Comparison of ENCODE assay signal across 25 mouse cellular contexts in the genomic region with DNA sequence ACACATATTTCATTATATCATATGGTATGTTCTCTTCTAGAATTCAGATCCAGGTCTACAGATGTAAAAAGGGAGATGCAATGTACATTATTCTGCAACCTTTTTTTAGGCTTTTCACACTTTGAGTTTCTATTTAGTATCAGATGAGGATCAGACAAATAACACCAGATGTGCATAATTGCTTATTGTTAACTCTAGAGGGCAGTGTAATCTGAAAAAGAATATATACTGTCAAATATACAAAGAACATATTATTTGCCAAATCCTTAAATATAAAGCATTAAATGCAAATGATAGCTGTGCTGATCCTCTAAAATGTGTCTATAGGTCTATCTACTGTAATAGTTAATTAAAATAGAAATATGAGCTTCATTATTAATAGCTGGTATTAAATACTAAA.
DNase-seq lines count a peak whose midpoint lies in the region; ATAC-seq and TF ChIP-seq lines count a peak whose summit lies in the region.
"Had no signal": no experiment of that assay in that cellular context is flagged by ENCODE, and none has a peak within 500 bp of the region (broad histone marks: within the 10 kb centered on the region; RNA-seq: fewer than 3 reads in every experiment).

No protein-coding gene starts in this region.

- TF ChIP-seq CTCF in forebrain, postnatal 0 days (IDR thresholded peaks at IDR 0.05; ENCODE audit: low read depth) = peak; percentile 15; the same call in 1 of the 2 replicates
- peak; percentile 46 for TF ChIP-seq CTCF in kidney, postnatal 0 days (IDR thresholded peaks at IDR 0.05; ENCODE audit: low read depth)

- no peak overlapping the region for H3K27ac ChIP-seq in forebrain, postnatal 0 days (ENCODE audit: low read depth, low read length)
- H3K27ac ChIP-seq in forebrain, embryonic 13.5 days = no peak overlapping the region
- no peak overlapping the region for H3K27ac ChIP-seq in kidney, postnatal 0 days
- H3K27ac ChIP-seq in kidney, embryonic 16.5 days (ENCODE audit: low read length) = no peak overlapping the region
- H3K27ac ChIP-seq: embryonic facial prominence, embryonic 15.5 days; limb, embryonic 13.5 days; liver, embryonic 12.5 days; stomach, embryonic 15.5 days had no signal

- H3K27me3 ChIP-seq in forebrain, postnatal 0 days (ENCODE audit: insufficient read depth, low read length) = no peaks in the 10 kb centered on the region
- no peaks in the 10 kb centered on the region for H3K27me3 ChIP-seq in forebrain, embryonic 13.5 days
- no peaks in the 10 kb centered on the region for H3K27me3 ChIP-seq in kidney, postnatal 0 days (ENCODE audit: insufficient read depth, low read length)
- H3K27me3 ChIP-seq in kidney, embryonic 16.5 days (ENCODE audit: insufficient read depth, low read length) = no peaks in the 10 kb centered on the region
- H3K27me3 ChIP-seq: embryonic facial prominence, embryonic 15.5 days; limb, embryonic 13.5 days; liver, embryonic 12.5 days; megakaryocyte, embryonic 14.5 days; stomach, embryonic 15.5 days had no signal

- no peak overlapping the region for H3K4me2 ChIP-seq in forebrain, postnatal 0 days (ENCODE audit: low read depth)
- H3K4me2 ChIP-seq in forebrain, embryonic 13.5 days = no peak overlapping the region
- no peak overlapping the region for H3K4me2 ChIP-seq in kidney, postnatal 0 days (ENCODE audit: low read length)
- no peak overlapping the region for H3K4me2 ChIP-seq in kidney, embryonic 16.5 days (replicated peaks; ENCODE audit: low read depth, low read length)
- H3K4me2 ChIP-seq: embryonic facial prominence, embryonic 15.5 days; limb, embryonic 13.5 days; liver, embryonic 12.5 days; stomach, embryonic 15.5 days had no signal

- H3K4me3 ChIP-seq in forebrain, postnatal 0 days (ENCODE audit: low read depth, low read length) = no peak overlapping the region
- H3K4me3 ChIP-seq in forebrain, embryonic 13.5 days = no peak overlapping the region
- no peak overlapping the region for H3K4me3 ChIP-seq in kidney, postnatal 0 days (replicated peaks; ENCODE audit: low read depth, low read length)
- H3K4me3 ChIP-seq in kidney, embryonic 16.5 days (ENCODE audit: low read length) = no peak overlapping the region
- H3K4me3 ChIP-seq: embryonic facial prominence, embryonic 15.5 days; limb, embryonic 13.5 days; liver, embryonic 12.5 days; megakaryocyte, embryonic 14.5 days; stomach, embryonic 15.5 days had no signal

- H3K9ac ChIP-seq in forebrain, postnatal 0 days = no peak overlapping the region
- H3K9ac ChIP-seq in forebrain, embryonic 13.5 days = no peak overlapping the region
- H3K9ac ChIP-seq in kidney, postnatal 0 days (ENCODE audit: low read depth, low read length) = no peak overlapping the region
- H3K9ac ChIP-seq in kidney, embryonic 16.5 days (replicated peaks; ENCODE audit: low read length) = no peak overlapping the region
- H3K9ac ChIP-seq: embryonic facial prominence, embryonic 15.5 days; limb, embryonic 13.5 days; liver, embryonic 12.5 days; stomach, embryonic 15.5 days had no signal

- H3K9me3 ChIP-seq in forebrain, postnatal 0 days (ENCODE audit: low read length) = no peaks in the 10 kb centered on the region
- H3K9me3 ChIP-seq in forebrain, embryonic 13.5 days (replicated peaks) = no peaks in the 10 kb centered on the region
- no peaks in the 10 kb centered on the region for H3K9me3 ChIP-seq in kidney, postnatal 0 days (replicated peaks; ENCODE audit: low read length)
- H3K9me3 ChIP-seq in kidney, embryonic 16.5 days (ENCODE audit: low read length) = no peaks in the 10 kb centered on the region
- H3K9me3 ChIP-seq: embryonic facial prominence, embryonic 15.5 days; G1E; limb, embryonic 13.5 days; liver, embryonic 12.5 days; megakaryocyte, embryonic 14.5 days; stomach, embryonic 15.5 days had no signal

- H3K36me3 ChIP-seq in forebrain, postnatal 0 days (ENCODE audit: insufficient read depth) = no peaks in the 10 kb centered on the region
- no peaks in the 10 kb centered on the region for H3K36me3 ChIP-seq in forebrain, embryonic 13.5 days (ENCODE audit: poor library complexity, severe bottlenecking)
- no peaks in the 10 kb centered on the region for H3K36me3 ChIP-seq in kidney, postnatal 0 days (ENCODE audit: insufficient read depth, low read length)
- H3K36me3 ChIP-seq in kidney, embryonic 16.5 days (ENCODE audit: insufficient read depth, low read length) = no peaks in the 10 kb centered on the region
- H3K36me3 ChIP-seq: embryonic facial prominence, embryonic 15.5 days; G1E; limb, embryonic 13.5 days; liver, embryonic 12.5 days; stomach, embryonic 15.5 days had no signal

- no peak for DNase-seq in forebrain, postnatal 0 days
- DNase-seq in kidney, postnatal 0 days (ENCODE audit: low spot score) = peak; percentile 18
- peak; percentile 13 for DNase-seq in retina, embryonic 14.5 days (ENCODE audit: low spot score)
- DNase-seq in retina, postnatal 1 day = no peak
- DNase-seq in thymus, postnatal 0 days (ENCODE audit: low spot score) = no peak
- DNase-seq: adrenal gland, adult 8-10 months; cerebellum, adult 2 months; cerebellum, postnatal 36 days; gastrocnemius, postnatal 36 days; kidney, adult 2 months; kidney, postnatal 14 days; layer of hippocampus, postnatal 36 days; lung, adult 18-20 months; lung, postnatal 14 days; thymus, adult 18-20 months; thymus, postnatal 4 days had no signal

- ATAC-seq in forebrain, postnatal 0 days = no peak
- no peak for ATAC-seq in forebrain, embryonic 13.5 days
- ATAC-seq in kidney, postnatal 0 days (replicated peaks; ENCODE audit: low FRiP score, low read depth) = no peak
- ATAC-seq in kidney, embryonic 16.5 days (ENCODE audit: low FRiP score, low TSS enrichment) = no peak
- ATAC-seq: liver, embryonic 12.5 days; midbrain, embryonic 16.5 days had no signal

- no peaks in the 10 kb centered on the region for H3K4me1 ChIP-seq in forebrain, postnatal 0 days (ENCODE audit: insufficient read depth)
- no peaks in the 10 kb centered on the region for H3K4me1 ChIP-seq in forebrain, embryonic 13.5 days
- no peaks in the 10 kb centered on the region for H3K4me1 ChIP-seq in kidney, postnatal 0 days (replicated peaks; ENCODE audit: insufficient read depth, low read length)
- no peaks in the 10 kb centered on the region for H3K4me1 ChIP-seq in kidney, embryonic 16.5 days (ENCODE audit: insufficient read depth, low read length)
- H3K4me1 ChIP-seq: embryonic facial prominence, embryonic 15.5 days; limb, embryonic 13.5 days; liver, embryonic 12.5 days; megakaryocyte, embryonic 14.5 days; stomach, embryonic 15.5 days had no signal

Comparison
In these comparisons a context has a peak if more than half of its experiments do, and no peak if none do; other contexts are left out.
1. DNase-seq: peak in kidney, postnatal 0 days (single experiment) and retina, embryonic 14.5 days (single experiment); none in forebrain, postnatal 0 days (single experiment), retina, postnatal 1 day (single experiment) and thymus, postnatal 0 days (single experiment).